Mouse (Mus musculus) heart, embryonic 12.5 days (tissue): Measurements from ENCODE around the gene Txnrd3. TPM values are rescaled to one million over a fixed set of nuclear protein-coding genes. Genes with fewer than 3 reads are reported as not detected.

Experiments used
- ATAC-seq: fragments of 200-750 bp; cut with Nextera tagmentation; 2 replicates; pipeline ENCODE4 v1.8.0; 2017; ENCODE audit warnings: moderate TSS enrichment, moderate library complexity; ENCODE audit not compliant: insufficient number of reproducible peaks, low FRiP score
- H3K27ac ChIP-seq: fragments of 300-500 bp; sonication (generic); 2 replicates; pipeline ENCODE4 v1.5.1; 2016; ENCODE audit warnings: mild to moderate bottlenecking, moderate library complexity; ENCODE audit not compliant: poor library complexity, severe bottlenecking
- H3K27me3 ChIP-seq: fragments of 300-500 bp; sonication (generic); replicated peaks from 2 replicates; pipeline ENCODE4 v1.6.1; 2016; ENCODE audit warnings: mild to moderate bottlenecking, moderate library complexity
- H3K36me3 ChIP-seq: fragments of 300-500 bp; sonication (generic); 2 replicates; pipeline ENCODE4 v1.6.1; 2016; ENCODE audit warnings: mild to moderate bottlenecking, moderate library complexity
- H3K4me1 ChIP-seq: fragments of 300-500 bp; sonication (generic); replicated peaks from 2 replicates; pipeline ENCODE4 v1.6.1; 2016; ENCODE audit warnings: mild to moderate bottlenecking
- H3K4me2 ChIP-seq: fragments of 300-500 bp; sonication (generic); 2 replicates; pipeline ENCODE4 v1.6.1; 2016; ENCODE audit warnings: mild to moderate bottlenecking, moderate library complexity
- H3K4me3 ChIP-seq: fragments of 300-500 bp; sonication (generic); 2 replicates; pipeline ENCODE4 v1.5.1; 2016; ENCODE audit warnings: mild to moderate bottlenecking
- H3K9ac ChIP-seq: fragments of 300-500 bp; sonication (generic); 2 replicates; pipeline ENCODE4 v1.6.1; 2016; ENCODE audit warnings: mild to moderate bottlenecking, moderate library complexity
- H3K9me3 ChIP-seq: fragments of 300-500 bp; sonication (generic); replicated peaks from 2 replicates; pipeline ENCODE4 v1.6.1; 2016; ENCODE audit warnings: mild to moderate bottlenecking, moderate library complexity
- WGBS: fragments of 180-500 bp; shearing (Covaris S2); methylation state at CpG from one replicate; pipeline ENCODE4 v1.1.7; 2016; 5-methylcytosine and 5-hydroxymethylcytosine counted together
- polyA plus RNA-seq: library from polyadenylated mRNA; unstranded; fragments of >200 nt; fragmentation: Nextera tagmentation; extraction: Ambion mirVana; gene quantifications from 2 replicates; pipeline ENCODE4 v1.2.1, GENCODE M21; 2016

Txnrd3 gene
- polyA plus RNA-seq, 1 experiment from 2014 or later = 10.0 TPM

GRCm38 (mm10) chr6:89622647-89623046, 21.1 kb upstream of the Txnrd3 start:
- H3K9me3 ChIP-seq = no peaks in the 10 kb centered on the region
- H3K9ac ChIP-seq = no peak overlapping the region
- WGBS = 77% methylated on average over 3 of the region's 3 CpGs
- H3K4me1 ChIP-seq = no peaks in the 10 kb centered on the region
- H3K4me2 ChIP-seq = no peak overlapping the region
- H3K27me3 ChIP-seq = no peaks in the 10 kb centered on the region
- H3K36me3 ChIP-seq = no peaks in the 10 kb centered on the region
- no peak overlapping the region for H3K4me3 ChIP-seq
- H3K27ac ChIP-seq = no peak overlapping the region
- no peak for ATAC-seq

GRCm38 (mm10) chr6:89628045-89628785, 15.6 kb upstream of the Txnrd3 start:
- Histone ChIP-seq H3K9ac (no peak overlapping the region), H3K4me3 (no peak overlapping the region), H3K36me3 (no peaks in the 10 kb centered on the region), H3K4me2 (no peak overlapping the region), H3K27me3 (peaks cover 17% of the 10 kb centered on the region), H3K9me3 (no peaks in the 10 kb centered on the region), H3K4me1 (peaks cover 4% of the 10 kb centered on the region; the same call in 1 of the 2 replicates), H3K27ac (no peak overlapping the region)
- no peak for ATAC-seq
- 63% methylated on average over 8 of the region's 8 CpGs for WGBS

GRCm38 (mm10) chr6:89631809-89632562, 11.8 kb upstream of the Txnrd3 start:
- Histone ChIP-seq H3K9me3 (no peaks in the 10 kb centered on the region), H3K36me3 (no peaks in the 10 kb centered on the region), H3K9ac (no peak overlapping the region), H3K27ac (no peak overlapping the region), H3K4me3 (no peak overlapping the region), H3K4me1 (peaks cover 14% of the 10 kb centered on the region), H3K27me3 (peaks cover 17% of the 10 kb centered on the region), H3K4me2 (peak overlapping the region; percentile 34)
- ATAC-seq = no peak
- 10% methylated on average over 10 of the region's 10 CpGs for WGBS

- no peak for ATAC-seq
- no peak overlapping the region for H3K27ac ChIP-seq
- peaks cover 20% of the 10 kb centered on the region for H3K27me3 ChIP-seq
- 71% methylated on average over 7 of the region's 7 CpGs for WGBS
- H3K4me2 ChIP-seq = no peak overlapping the region
- peaks cover 14% of the 10 kb centered on the region for H3K4me1 ChIP-seq
- no peaks in the 10 kb centered on the region for H3K9me3 ChIP-seq
- no peaks in the 10 kb centered on the region for H3K36me3 ChIP-seq
- H3K9ac ChIP-seq = no peak overlapping the region
- no peak overlapping the region for H3K4me3 ChIP-seq
Observed at GRCm38 (mm10) chr6:89633115-89633514, 10.7 kb upstream of the Txnrd3 start.

GRCm38 (mm10) chr6:89634400-89634799, 9.4 kb upstream of the Txnrd3 start:
- Histone ChIP-seq H3K27me3 (peaks cover 11% of the 10 kb centered on the region; the same call in 1 of the 2 replicates), H3K4me1 (peaks cover 14% of the 10 kb centered on the region), H3K9me3 (no peaks in the 10 kb centered on the region), H3K27ac (0 out of 2 replicates have a peak overlapping the region, but pooled peaks have one; percentile 1), H3K9ac (0 out of 2 replicates have a peak overlapping the region, but pooled peaks have one; percentile 36), H3K4me2 (peak overlapping the region; percentile 4; the same call in 1 of the 2 replicates), H3K4me3 (no peak overlapping the region), H3K36me3 (no peaks in the 10 kb centered on the region)
- 14% methylated on average over 8 of the region's 8 CpGs for WGBS
- ATAC-seq = no peak

- Histone ChIP-seq H3K27me3 (0 out of 2 replicates have a peak, but pooled peaks cover 3% of the 10 kb centered on the region), H3K4me2 (no peak overlapping the region), H3K9ac (no peak overlapping the region), H3K9me3 (no peaks in the 10 kb centered on the region), H3K27ac (no peak overlapping the region), H3K36me3 (no peaks in the 10 kb centered on the region), H3K4me1 (peaks cover 14% of the 10 kb centered on the region), H3K4me3 (no peak overlapping the region)
- 72% methylated on average over 4 of the region's 4 CpGs for WGBS
- ATAC-seq = no peak
Observed at GRCm38 (mm10) chr6:89637977-89638376, 5.8 kb upstream of the Txnrd3 start.

- H3K4me3 ChIP-seq = no peak overlapping the region
- WGBS = 39% methylated on average over 2 of the region's 2 CpGs
- H3K4me1 ChIP-seq = peaks cover 18% of the 10 kb centered on the region
- 0 out of 2 replicates have a peak, but pooled peaks cover 3% of the 10 kb centered on the region for H3K27me3 ChIP-seq
- ATAC-seq = no peak
- no peak overlapping the region for H3K4me2 ChIP-seq
- H3K36me3 ChIP-seq = no peaks in the 10 kb centered on the region
- no peaks in the 10 kb centered on the region for H3K9me3 ChIP-seq
- H3K27ac ChIP-seq = no peak overlapping the region
- H3K9ac ChIP-seq = no peak overlapping the region
Observed at GRCm38 (mm10) chr6:89639025-89639424, 4.8 kb upstream of the Txnrd3 start.

GRCm38 (mm10) chr6:89644271-89645075, 685 bp downstream of the Txnrd3 start:
- H3K9me3 ChIP-seq = no peaks in the 10 kb centered on the region
- peak; percentile 95 for ATAC-seq

GRCm38 (mm10) chr6:89649897-89650296, 6.1 kb downstream of the Txnrd3 start:
- H3K9me3 ChIP-seq = no peaks in the 10 kb centered on the region
- no peak overlapping the region for H3K4me2 ChIP-seq
- H3K9ac ChIP-seq = no peak overlapping the region
- H3K4me1 ChIP-seq = no peaks in the 10 kb centered on the region
- no peak overlapping the region for H3K4me3 ChIP-seq
- no peak for ATAC-seq
- no peaks in the 10 kb centered on the region for H3K27me3 ChIP-seq
- H3K36me3 ChIP-seq = no peaks in the 10 kb centered on the region
- H3K27ac ChIP-seq = no peak overlapping the region
- 79% methylated on average over 8 of the region's 8 CpGs for WGBS

More at GRCm38 (mm10) chr6:89644271-89645075, 685 bp downstream of the Txnrd3 start:
- H3K4me1 ChIP-seq = peaks cover 8% of the 10 kb centered on the region
- WGBS = under 1% methylated on average over 41 of the region's 41 CpGs
- peak overlapping the region; percentile 62 for H3K4me3 ChIP-seq
- no peaks in the 10 kb centered on the region for H3K36me3 ChIP-seq
- peak overlapping the region; percentile 75 for H3K4me2 ChIP-seq
- peak overlapping the region; percentile 67 for H3K9ac ChIP-seq
- H3K27me3 ChIP-seq = no peaks in the 10 kb centered on the region
- H3K27ac ChIP-seq = peak overlapping the region; percentile 90

- Histone ChIP-seq H3K4me2 (no peak overlapping the region), H3K27ac (no peak overlapping the region), H3K4me3 (no peak overlapping the region), H3K9me3 (no peaks in the 10 kb centered on the region), H3K4me1 (no peaks in the 10 kb centered on the region), H3K36me3 (no peaks in the 10 kb centered on the region), H3K27me3 (no peaks in the 10 kb centered on the region), H3K9ac (no peak overlapping the region)
- ATAC-seq = no peak
Observed at GRCm38 (mm10) chr6:89651770-89652169, 8.0 kb downstream of the Txnrd3 start.

- H3K4me1 ChIP-seq = peaks cover 8% of the 10 kb centered on the region; the same call in 1 of the 2 replicates
- H3K27me3 ChIP-seq = no peaks in the 10 kb centered on the region
- WGBS = 87% methylated on average over 3 of the region's 3 CpGs
- ATAC-seq = no peak
- H3K36me3 ChIP-seq = no peaks in the 10 kb centered on the region
- H3K27ac ChIP-seq = no peak overlapping the region
- H3K4me2 ChIP-seq = no peak overlapping the region
- no peaks in the 10 kb centered on the region for H3K9me3 ChIP-seq
- H3K9ac ChIP-seq = no peak overlapping the region
- no peak overlapping the region for H3K4me3 ChIP-seq
Observed at GRCm38 (mm10) chr6:89655011-89655410, 11.2 kb downstream of the Txnrd3 start.
